Mouse (Mus musculus): ENCODE results near the gene Josd2.

DNA sequence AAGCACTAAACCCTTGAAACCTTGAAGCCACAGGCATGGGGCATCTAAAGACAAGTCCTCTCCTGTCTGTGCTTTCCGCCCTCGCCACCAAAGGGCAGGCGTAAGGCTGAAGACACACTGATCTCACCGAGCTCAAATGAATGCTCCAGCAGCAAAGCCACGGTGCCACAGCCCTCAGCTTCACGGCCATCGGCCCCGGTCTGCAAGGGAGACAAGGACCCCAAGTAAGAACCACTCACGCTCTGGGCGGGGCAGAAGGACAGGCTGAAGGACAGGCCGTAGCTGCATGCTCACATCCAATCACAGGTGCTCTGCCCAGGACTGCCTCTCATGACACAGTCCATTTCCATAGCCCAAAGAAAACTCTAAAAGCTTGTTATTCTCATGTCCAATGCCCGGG is 26.9 kb downstream of the Josd2 start:
- no peak for TF ChIP-seq POLR2A (IDR thresholded peaks at IDR 0.05; ENCODE audit: borderline replicate concordance, extremely low read depth, low read depth, low read length)
- no peak for TF ChIP-seq CTCF (IDR thresholded peaks at IDR 0.05; ENCODE audit: insufficient read depth, low read length)

Data from lung, adult 2 months (tissue).